Mouse (Mus musculus) ovary, adult 2 months (tissue): ENCODE measurements around the gene Cadps. TPM values are rescaled to one million over a fixed set of nuclear protein-coding genes. Genes with fewer than 3 reads are reported as not detected.

ENCODE experiments used
- polyA plus RNA-seq: library from polyadenylated mRNA; depleted of rRNA; stranded (reverse); fragments of >200 nt; gene quantifications from 2 replicates; pipeline ENCODE4 v1.2.3, GENCODE M21; 2012; rRNA removed

Cadps gene
- 0.26 TPM in 1 of 2 replicates, not detected in the other for polyA plus RNA-seq

DNA sequence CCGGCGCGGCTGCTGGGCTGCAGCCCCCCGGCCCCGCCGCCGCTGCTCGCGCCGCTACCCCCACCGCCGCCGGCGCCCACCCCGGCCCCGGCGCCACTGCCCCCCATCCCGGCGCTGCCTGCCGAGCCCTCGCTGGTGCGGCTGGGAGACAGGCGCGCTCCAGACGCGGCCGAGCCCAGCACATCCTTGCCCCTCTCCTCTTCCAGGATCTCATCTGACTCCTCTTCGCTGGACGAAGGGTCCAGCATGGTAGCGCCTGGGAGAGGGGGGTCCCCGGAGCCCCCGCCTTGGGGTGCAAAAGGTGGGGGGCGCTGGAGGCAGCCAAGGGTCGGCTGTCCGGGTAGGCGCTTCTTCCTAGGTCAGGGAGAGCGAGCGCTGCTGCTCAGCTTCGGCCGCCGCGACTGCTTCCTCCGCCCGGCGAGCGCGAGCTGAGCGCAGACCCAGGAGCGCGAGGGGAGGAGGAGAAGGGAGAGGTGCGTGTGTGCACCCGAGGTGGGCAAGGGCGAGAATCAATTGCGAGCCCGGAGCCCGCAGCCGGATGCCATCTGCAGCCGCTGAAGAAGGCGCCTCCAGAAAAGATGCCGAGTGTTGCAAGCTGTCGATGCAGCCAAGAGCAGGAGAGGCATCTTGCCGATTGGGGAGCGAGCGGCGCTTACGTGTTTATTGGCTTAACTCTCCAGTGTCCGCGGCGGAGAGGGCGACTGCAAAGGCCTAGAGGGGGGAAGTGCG, at the start of gene Cadps:
TSS of gene Cadps (minus strand) at position 589 of the 729 bp plus-strand sequence.

GRCm38 (mm10) chr14:12348089-12348488, 474.8 kb downstream of the Cadps start, which contains the start of gene Fezf2:
Gene Fezf2, minus strand, starts transcription at chr14:12348189.

